Mouse (Mus musculus) splenic B cell, adult 2 months (primary cell): ENCODE results near the gene Gusb.
"Not testable (repeated sequence)": the region's sequence is repeated elsewhere in the genome, so short reads cannot be mapped to it uniquely, and the experiment has no call there.

Experiments
- DNase-seq: peaks from one replicate; pipeline ENCODE4 v3.0.0-alpha.2; 2011; ENCODE audit warnings: low read depth, low spot score
- H3K27me3 ChIP-seq: 2 replicates; pipeline ENCODE4 v1.6.1; 2012; ENCODE audit warnings: mild to moderate bottlenecking, low read length, moderate library complexity, mixed read lengths; ENCODE audit not compliant: control insufficient read depth, poor library complexity, insufficient read depth, severe bottlenecking
- H3K36me3 ChIP-seq: 2 replicates; pipeline ENCODE4 v1.6.1; 2012; ENCODE audit warnings: mild to moderate bottlenecking, low read length, moderate library complexity, mixed read lengths; ENCODE audit not compliant: control insufficient read depth, poor library complexity, insufficient read depth, severe bottlenecking

The Gusb gene

DNA sequence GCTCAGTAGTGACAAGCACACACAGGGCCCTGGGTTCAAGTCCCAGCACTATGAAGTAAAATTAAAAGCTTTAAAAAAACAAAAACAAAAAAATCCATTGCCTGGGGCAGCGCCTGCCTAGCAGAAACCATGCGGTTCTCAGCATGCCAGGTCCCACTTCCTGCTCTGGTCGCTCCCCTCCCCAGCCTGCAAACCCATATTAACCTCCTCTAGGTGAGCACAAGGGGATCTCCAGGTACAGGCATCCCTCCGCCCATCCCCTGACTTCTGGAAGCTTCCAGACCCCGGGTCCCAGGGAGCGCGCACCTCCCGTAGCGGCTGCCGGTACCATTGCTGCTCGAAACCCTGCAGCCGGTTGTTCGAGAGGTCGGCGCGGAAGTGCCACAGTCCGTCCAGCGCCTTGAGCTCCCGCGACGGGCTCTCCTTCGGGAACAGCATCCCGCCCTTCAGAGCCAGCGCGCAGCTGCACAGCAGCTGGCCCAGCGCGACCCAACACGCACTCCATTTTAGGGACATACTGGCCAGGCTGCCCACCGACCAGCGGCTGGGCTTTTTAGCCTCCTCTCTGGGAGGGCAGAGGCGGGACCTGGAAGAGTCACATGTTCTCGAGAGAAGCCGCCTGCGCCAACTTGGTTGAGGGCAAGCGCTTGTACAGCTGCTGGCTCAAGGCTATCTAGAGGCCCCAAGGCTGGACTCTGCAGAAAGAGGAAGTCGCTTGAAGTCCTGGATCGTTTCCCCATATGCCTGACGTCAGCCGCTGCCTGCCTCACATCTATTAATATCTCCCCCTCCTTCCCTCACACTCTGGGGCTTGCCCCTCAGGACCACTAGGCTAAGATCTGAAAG lies at the start of gene Gusb:
TSS of gene Gusb (minus strand) at position 749 of the 846 bp plus-strand sequence.
- peak; percentile 84 for DNase-seq
- H3K27me3 ChIP-seq: no peaks in the 10 kb centered on the region
- peaks cover 2% of the 10 kb centered on the region for H3K36me3 ChIP-seq

- DNase-seq: no peak
- Histone ChIP-seq H3K36me3 (peaks cover 6% of the 10 kb centered on the region), H3K27me3 (no peaks in the 10 kb centered on the region)
Measured at GRCm38 (mm10) chr5:130052510-130052909, 49.7 kb upstream of the Gusb start.

DNA sequence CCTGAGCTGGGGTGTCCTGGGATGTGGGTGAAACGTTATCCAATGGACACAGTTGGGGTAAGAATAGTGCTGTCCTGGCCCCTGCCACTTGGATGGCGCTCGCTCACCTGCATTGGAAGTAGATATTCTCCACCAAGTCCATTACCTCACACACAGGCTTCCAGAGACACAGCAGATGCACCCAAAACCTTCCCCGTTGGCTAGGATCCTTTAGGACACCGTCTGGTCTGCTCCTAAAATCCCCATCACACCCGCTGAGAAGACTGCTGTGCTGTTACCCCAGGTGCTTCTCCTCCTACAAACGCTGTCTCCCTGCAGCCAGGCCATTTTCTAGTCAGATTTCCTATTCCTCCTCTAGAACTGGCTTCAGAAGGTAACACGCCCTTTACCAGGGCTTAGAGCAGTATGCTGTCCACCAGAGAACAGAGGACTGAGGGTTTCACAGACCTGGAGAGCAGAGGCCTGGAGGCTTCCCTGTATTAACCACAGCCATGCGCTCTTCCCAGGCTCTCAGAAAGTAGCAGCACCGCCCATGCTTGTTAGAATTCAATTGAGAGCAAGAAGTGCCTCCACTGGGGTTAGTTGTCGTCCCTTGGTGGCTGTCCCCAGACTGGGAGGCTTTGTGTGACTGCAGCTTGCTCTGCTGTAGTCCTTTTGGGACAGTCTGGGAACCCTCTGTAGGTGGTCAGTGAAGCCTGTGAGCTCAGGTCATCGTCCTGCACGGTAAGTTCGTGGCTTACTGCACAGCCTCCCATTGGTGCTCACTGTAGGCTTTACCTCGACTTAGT lies 48.4 kb upstream of the Gusb start:
- peaks cover 6% of the 10 kb centered on the region for H3K36me3 ChIP-seq
- no peak for DNase-seq
- no peaks in the 10 kb centered on the region for H3K27me3 ChIP-seq

DNA sequence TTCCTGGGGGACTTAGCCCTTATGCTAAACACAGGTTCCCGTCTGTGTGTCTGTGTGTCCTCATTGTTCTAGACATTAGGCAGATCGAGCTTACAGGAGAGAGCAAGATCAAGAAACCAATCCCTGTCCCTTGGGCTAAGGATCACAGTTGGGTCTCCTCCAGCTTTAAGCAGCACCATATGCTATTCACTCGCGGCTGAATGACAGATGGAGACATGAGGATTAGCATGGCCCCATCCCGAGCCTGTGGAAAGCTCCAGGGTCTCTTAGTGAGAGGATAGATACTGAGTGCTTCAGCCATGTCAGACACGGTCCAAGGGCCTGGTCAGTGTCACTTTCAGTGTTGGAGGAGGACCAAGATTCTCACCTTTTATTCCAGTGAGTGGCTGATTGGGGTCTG lies 47.6 kb upstream of the Gusb start:
- H3K36me3 ChIP-seq: peaks cover 6% of the 10 kb centered on the region
- DNase-seq: no peak
- no peaks in the 10 kb centered on the region for H3K27me3 ChIP-seq

- H3K27me3 ChIP-seq: no peaks in the 10 kb centered on the region
- DNase-seq: no peak
- peaks cover 6% of the 10 kb centered on the region for H3K36me3 ChIP-seq
Measured at GRCm38 (mm10) chr5:130048786-130049520, 46.1 kb upstream of the Gusb start.

- H3K36me3 ChIP-seq: peaks cover 8% of the 10 kb centered on the region
- no peaks in the 10 kb centered on the region for H3K27me3 ChIP-seq
- peak; percentile 36 for DNase-seq
Measured at GRCm38 (mm10) chr5:130047013-130047412, 44.2 kb upstream of the Gusb start.

DNA sequence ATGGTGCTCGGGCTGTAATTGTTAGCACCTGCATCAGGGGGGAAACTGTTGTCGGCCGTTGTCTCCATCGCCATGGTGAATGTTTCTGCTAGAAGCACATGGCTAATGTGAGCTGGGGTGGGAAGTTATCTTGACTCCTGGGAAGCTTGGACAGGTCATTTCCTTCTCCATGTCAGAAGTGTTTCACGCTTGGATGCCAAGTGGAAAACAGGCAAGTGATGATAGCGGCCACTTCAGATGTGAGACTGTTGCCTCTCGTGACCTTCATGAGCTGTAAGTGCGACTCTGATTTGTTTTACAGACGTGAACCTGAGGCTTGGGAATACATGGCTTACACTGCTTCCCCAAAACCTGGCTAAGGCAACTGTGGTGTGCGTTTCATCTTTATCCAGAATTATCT lies 43.7 kb upstream of the Gusb start:
- no peaks in the 10 kb centered on the region for H3K27me3 ChIP-seq
- H3K36me3 ChIP-seq: peaks cover 7% of the 10 kb centered on the region
- DNase-seq: no peak

- DNase-seq: no peak
- Histone ChIP-seq H3K27me3 (no peaks in the 10 kb centered on the region), H3K36me3 (peaks cover 4% of the 10 kb centered on the region)
Measured at GRCm38 (mm10) chr5:130046100-130046499, 43.3 kb upstream of the Gusb start.

GRCm38 (mm10) chr5:130044201-130044695 lies 41.4 kb upstream of the Gusb start:
- Histone ChIP-seq H3K27me3 (no peaks in the 10 kb centered on the region), H3K36me3 (peaks cover 4% of the 10 kb centered on the region; the same call in 1 of the 2 replicates)
- DNase-seq: peak; percentile 58

GRCm38 (mm10) chr5:130043741-130044140 lies 40.9 kb upstream of the Gusb start:
- peaks cover 4% of the 10 kb centered on the region; the same call in 1 of the 2 replicates for H3K36me3 ChIP-seq
- no peak for DNase-seq
- no peaks in the 10 kb centered on the region for H3K27me3 ChIP-seq

GRCm38 (mm10) chr5:130041262-130041661 lies 38.4 kb upstream of the Gusb start:
- H3K27me3 ChIP-seq: no peaks in the 10 kb centered on the region

DNA sequence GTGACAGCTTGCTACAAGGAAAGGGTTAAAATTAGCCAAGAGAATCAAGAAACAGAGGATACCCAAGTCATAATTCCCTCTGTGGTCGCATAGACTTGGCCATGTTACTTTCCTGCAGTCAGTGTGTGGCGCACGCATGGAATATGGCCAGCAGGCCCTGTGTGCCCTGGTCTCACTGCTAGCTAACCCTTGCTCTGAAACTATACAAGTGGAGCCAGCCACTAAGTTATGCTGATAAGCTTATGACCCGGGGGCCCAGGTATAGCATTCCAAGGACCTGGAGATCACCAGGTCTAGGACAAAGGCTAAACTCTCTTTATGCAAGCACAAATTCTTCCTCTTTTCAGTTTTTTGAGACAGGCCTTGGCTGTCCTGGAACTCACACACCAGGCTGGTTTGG lies 37.9 kb upstream of the Gusb start:
- Histone ChIP-seq H3K36me3 (peaks cover 5% of the 10 kb centered on the region; the same call in 1 of the 2 replicates), H3K27me3 (no peaks in the 10 kb centered on the region)
- DNase-seq: no peak

More at GRCm38 (mm10) chr5:130041262-130041661, 38.4 kb upstream of the Gusb start:
- no peak for DNase-seq
- peaks cover 5% of the 10 kb centered on the region; the same call in 1 of the 2 replicates for H3K36me3 ChIP-seq

DNA sequence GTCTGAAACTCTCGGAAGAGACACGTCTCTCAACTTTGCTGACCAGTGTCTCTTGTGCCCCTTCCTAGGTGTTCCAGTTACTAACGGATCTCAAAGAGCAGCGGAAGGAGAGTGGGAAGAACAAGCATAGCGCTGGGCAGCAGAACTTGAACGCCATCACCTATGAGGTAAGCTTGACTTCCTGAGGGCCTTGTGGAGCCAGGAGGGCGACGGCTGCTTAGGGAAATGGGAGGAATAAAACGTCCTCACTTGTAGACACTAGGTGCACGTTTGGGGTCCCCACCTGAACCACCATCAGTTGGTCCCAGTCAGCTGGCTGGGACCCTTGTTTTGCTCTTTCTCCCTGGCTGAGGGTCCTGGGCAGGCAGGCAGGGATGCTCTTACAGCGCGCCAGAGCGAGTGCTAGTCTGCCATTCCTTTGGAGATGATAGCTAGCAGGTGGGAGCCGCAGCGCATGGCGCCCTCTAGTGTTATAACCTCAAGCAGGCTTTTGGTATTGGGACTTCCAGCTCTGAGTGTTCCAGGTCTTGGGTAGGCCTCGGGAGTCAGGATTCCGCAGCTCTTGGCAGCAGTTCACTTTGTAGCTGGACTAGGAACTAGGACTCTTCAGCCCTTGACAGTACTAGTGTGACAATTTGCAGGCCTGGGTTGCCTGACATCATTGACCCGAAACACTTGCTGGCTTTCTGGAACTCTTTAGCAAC lies 35.1 kb upstream of the Gusb start:
- H3K27me3 ChIP-seq: no peaks in the 10 kb centered on the region
- H3K36me3 ChIP-seq: peaks cover 4% of the 10 kb centered on the region
- peak; percentile 71 for DNase-seq

- DNase-seq, H3K36me3 ChIP-seq, H3K27me3 ChIP-seq: not testable (repeated sequence)
Measured at GRCm38 (mm10) chr5:130036300-130036699, 33.5 kb upstream of the Gusb start.
